10 mouse cellular contexts compared by ENCODE assay signal in the genomic region with DNA sequence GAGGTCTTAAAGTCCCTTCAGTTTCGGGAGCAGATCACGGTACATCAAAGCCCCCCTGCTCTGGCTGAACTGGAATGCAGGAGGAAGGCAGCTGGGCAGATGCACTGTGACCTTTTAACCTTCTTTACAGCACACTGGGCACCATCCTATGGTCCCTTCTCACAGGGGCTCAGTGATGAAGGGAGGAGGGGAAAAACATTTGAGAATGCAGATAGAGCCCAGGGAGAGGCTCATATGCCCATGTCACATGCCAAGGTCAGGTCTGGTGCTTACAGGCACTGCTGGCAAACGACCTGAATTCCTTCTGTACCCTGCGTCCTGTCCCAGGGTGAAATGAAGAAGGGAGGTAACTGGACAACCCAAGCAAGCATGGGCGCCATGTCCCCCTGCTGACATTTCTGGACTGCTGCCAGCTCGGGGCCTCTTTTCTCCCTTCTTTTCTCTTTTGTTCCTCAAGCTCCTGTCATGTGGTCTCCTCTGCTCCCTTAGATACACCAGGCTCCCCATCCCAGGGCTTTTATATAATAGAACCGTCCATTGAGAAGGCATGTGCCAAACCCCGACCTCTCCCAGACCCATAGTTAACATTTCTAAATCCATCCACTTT. TPM values are rescaled to one million over a fixed set of nuclear protein-coding genes. Genes with fewer than 3 reads are reported as not detected.
A peak's percentile ranks its signal among the peaks of the same experiment; 100 is the strongest.
DNase-seq lines count a peak whose midpoint lies in the region; ATAC-seq and TF ChIP-seq lines count a peak whose summit lies in the region.
"Had no signal": no experiment of that assay in that cellular context is flagged by ENCODE, and none has a peak within 500 bp of the region (broad histone marks: within the 10 kb centered on the region; RNA-seq: fewer than 3 reads in every experiment).

No protein-coding gene starts in this region.

- peak; percentile 38; the same call in 1 of the 2 replicates for ATAC-seq in heart, embryonic 16.5 days (replicated peaks; ENCODE audit: extremely low read depth, insufficient read depth, low FRiP score)

- no peaks in the 10 kb centered on the region for H3K9me3 ChIP-seq in heart, embryonic 16.5 days (replicated peaks; ENCODE audit: control insufficient read depth, low read length)
- no peaks in the 10 kb centered on the region for H3K9me3 ChIP-seq in midbrain, embryonic 10.5 days (replicated peaks)
- H3K9me3 ChIP-seq: liver, embryonic 15.5 days had no signal

- TF ChIP-seq CTCF in brain, embryonic 14.5 days (IDR thresholded peaks at IDR 0.05; ENCODE audit: borderline replicate concordance, extremely low read depth, insufficient read depth, insufficient read length): no peak

- peak; percentile 32 for DNase-seq in heart, adult 18-20 months
- DNase-seq in heart, postnatal 36 days: no peak
- DNase-seq in brain, embryonic 14.5 days (ENCODE audit: low read depth): peak; percentile 57
- DNase-seq in midbrain, embryonic 10.5 days (ENCODE audit: low spot score): peak; percentile 31
- no peak for DNase-seq in layer of hippocampus, adult 9-10 months (ENCODE audit: low spot score)
- DNase-seq in thymus, postnatal 0 days (ENCODE audit: low spot score): no peak
- no peak for DNase-seq in adrenal gland, adult 18-20 months (ENCODE audit: low spot score in 2 of 2)

- WGBS in heart, embryonic 16.5 days: 40% methylated on average over 8 of the region's 8 CpGs
- WGBS in midbrain, embryonic 10.5 days: 27% methylated on average over 8 of the region's 8 CpGs

- intact Hi-C loops in heart, postnatal 36 days (cut with DNase I): no loop called here

- no peaks in the 10 kb centered on the region for H3K27me3 ChIP-seq in heart, embryonic 16.5 days (ENCODE audit: control insufficient read depth, insufficient read depth, low read length)
- H3K27me3 ChIP-seq in midbrain, embryonic 10.5 days (ENCODE audit: low read depth, poor library complexity, severe bottlenecking): no peaks in the 10 kb centered on the region
- H3K27me3 ChIP-seq: liver, embryonic 15.5 days had no signal

- H3K27ac ChIP-seq in heart, embryonic 16.5 days (ENCODE audit: low read length): peak overlapping the region; percentile 3; the same call in 1 of the 2 replicates
- peak overlapping the region; percentile 79 for H3K27ac ChIP-seq in midbrain, embryonic 10.5 days (replicated peaks)
- H3K27ac ChIP-seq: liver, embryonic 15.5 days had no signal

- H3K9ac ChIP-seq in heart, embryonic 16.5 days (ENCODE audit: low read length): no peak overlapping the region
- H3K9ac ChIP-seq: liver, embryonic 15.5 days had no signal

- peaks cover 19% of the 10 kb centered on the region for H3K4me1 ChIP-seq in heart, embryonic 16.5 days (ENCODE audit: control insufficient read depth, insufficient read depth, low read length)
- peaks cover 25% of the 10 kb centered on the region for H3K4me1 ChIP-seq in midbrain, embryonic 10.5 days

- H3K4me2 ChIP-seq in heart, embryonic 16.5 days (ENCODE audit: low read depth, low read length): no peak overlapping the region
- H3K4me2 ChIP-seq: liver, embryonic 15.5 days had no signal

- no peak for TF ChIP-seq POLR2A in brain, embryonic 14.5 days (IDR thresholded peaks at IDR 0.05; ENCODE audit: borderline replicate concordance, extremely low read depth, insufficient read depth, insufficient read length, poor library complexity, severe bottlenecking)

- H3K4me3 ChIP-seq in heart, embryonic 16.5 days (ENCODE audit: low read length): no peak overlapping the region
- peak overlapping the region; percentile 17; the same call in 1 of the 2 replicates for H3K4me3 ChIP-seq in midbrain, embryonic 10.5 days
- H3K4me3 ChIP-seq: liver, embryonic 15.5 days had no signal

- no peaks in the 10 kb centered on the region for H3K36me3 ChIP-seq in heart, embryonic 16.5 days (ENCODE audit: control insufficient read depth, insufficient read depth)
- no peaks in the 10 kb centered on the region for H3K36me3 ChIP-seq in midbrain, embryonic 10.5 days
- H3K36me3 ChIP-seq: liver, embryonic 15.5 days had no signal

RNA-seq across cellular contexts. Expression of gene Lrrc32, which starts 49.0 kb away (rescaled TPM):
- total RNA-seq in heart, adult 18-20 months (2021): 1 to 10 TPM; 7.5 to 8.0 TPM
- 10 to 100 TPM; 14.6 to 15.8 TPM for total RNA-seq in heart, postnatal 36 days (2021)
- polyA plus RNA-seq in brain, embryonic 14.5 days (2012; rRNA removed): 3.8 and 6.7 TPM in 2 replicates
- 7.7 and 8.3 TPM in 2 replicates for polyA plus RNA-seq in heart, embryonic 16.5 days (2015; fragmentation: Nextera tagmentation; extraction: Ambion mirVana)
- polyA plus RNA-seq in midbrain, embryonic 10.5 days (2016; fragmentation: Nextera tagmentation; extraction: Ambion mirVana): 5.2 and 5.7 TPM in 2 replicates
- 3.0 and 3.4 TPM in 2 replicates for polyA plus RNA-seq in thymus, postnatal 0 days (2015; fragmentation: Nextera tagmentation; extraction: Ambion mirVana)
- total RNA-seq in adrenal gland, adult 18-20 months (2021): 10 to 100 TPM; 12.7 to 28.1 TPM
- total RNA-seq: common myeloid progenitor, adult 5-6 weeks had no signal

Comparison
In these comparisons a context has a peak if more than half of its experiments do, and no peak if none do; other contexts are left out.
1. DNase-seq: peak in heart, adult 18-20 months (2 of 2), brain, embryonic 14.5 days (single experiment) and midbrain, embryonic 10.5 days (single experiment); none in heart, postnatal 36 days (0 of 2), layer of hippocampus, adult 9-10 months (single experiment), thymus, postnatal 0 days (single experiment) and adrenal gland, adult 18-20 months (0 of 2).